Comparison of ENCODE assay signal across 20 mouse cellular contexts in the genomic region with DNA sequence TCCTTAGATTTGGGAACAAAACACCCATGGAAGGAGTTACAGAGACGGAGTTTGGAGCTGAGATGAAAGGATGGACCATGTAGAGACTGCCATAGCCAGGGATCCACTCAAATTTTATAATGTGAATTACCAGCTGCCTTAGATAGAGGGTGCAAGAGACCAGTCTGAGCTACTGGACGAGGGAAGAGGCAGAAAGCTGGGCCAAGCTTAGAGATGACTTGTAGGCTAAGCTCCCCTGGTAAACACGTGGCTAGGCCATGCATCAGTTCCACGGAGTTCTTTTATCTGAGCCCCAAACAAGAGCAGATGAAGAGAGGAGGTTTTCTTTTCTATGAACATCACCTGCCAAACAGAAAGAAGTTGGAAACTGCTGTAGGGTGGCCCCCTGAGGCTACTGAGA. TPM values are rescaled to one million over a fixed set of nuclear protein-coding genes. Genes with fewer than 3 reads are reported as not detected.
A peak's percentile ranks its signal among the peaks of the same experiment; 100 is the strongest.
DNase-seq lines count a peak whose midpoint lies in the region; TF ChIP-seq lines count a peak whose summit lies in the region.
"Had no signal": no experiment of that assay in that cellular context is flagged by ENCODE, and none has a peak within 500 bp of the region (broad histone marks: within the 10 kb centered on the region; RNA-seq: fewer than 3 reads in every experiment).

No protein-coding gene starts in this region.

- peak; percentile 30 for DNase-seq in adrenal gland, adult 2 months
- DNase-seq in adrenal gland, postnatal 10 days, result no peak
- DNase-seq in kidney, adult 2 months, result no peak
- DNase-seq in kidney, adult 18-20 months, result no peak
- peak; percentile 14 for DNase-seq in thymus, postnatal 0 days (ENCODE audit: low spot score)
- no peak for DNase-seq in thymus, adult 2 months
- DNase-seq in skeletal muscle tissue, adult 2 months (ENCODE audit: low read depth, low spot score), result peak; percentile 56
- DNase-seq in left cerebral cortex, postnatal 10 days (ENCODE audit: extremely low spot score in 1 of 2, low spot score in 2 of 2), result no peak
- DNase-seq: cerebellum, adult 8-10 months; cerebellum, postnatal 36 days; gastrocnemius, postnatal 14 days; heart, adult 2 months; liver, postnatal 0 days; right cerebral cortex, adult 18-20 months; right cerebral cortex, postnatal 4 days; thymus, postnatal 36 days had no signal

- no peak overlapping the region for H3K4me3 ChIP-seq in kidney, adult 2 months (ENCODE audit: insufficient read depth, low read depth, low read length)
- H3K4me3 ChIP-seq in thymus, adult 2 months (ENCODE audit: control insufficient read depth, insufficient read depth, low read length), result no peak overlapping the region
- H3K4me3 ChIP-seq: heart, adult 2 months; heart, embryonic 15.5 days; hindbrain, embryonic 15.5 days; kidney, embryonic 15.5 days; limb, embryonic 12.5 days had no signal

- no peaks in the 10 kb centered on the region for H3K4me1 ChIP-seq in kidney, adult 2 months (ENCODE audit: control insufficient read depth, insufficient read depth, low read length)
- no peaks in the 10 kb centered on the region for H3K4me1 ChIP-seq in thymus, adult 2 months (replicated peaks; ENCODE audit: control insufficient read depth, insufficient read depth, low read length)
- H3K4me1 ChIP-seq: heart, embryonic 15.5 days; hindbrain, embryonic 15.5 days; kidney, embryonic 15.5 days had no signal

- TF ChIP-seq CTCF in kidney, adult 2 months (conservative IDR thresholded peaks at IDR 0.05; ENCODE audit: insufficient read depth, insufficient read length, low read depth, low read length), result peak; percentile 16; the same call in 1 of the 2 replicates
- TF ChIP-seq CTCF in thymus, adult 2 months (IDR thresholded peaks at IDR 0.05; ENCODE audit: borderline replicate concordance, control insufficient read depth, extremely low read depth, insufficient read depth, low read length, poor library complexity), result no peak

- no peak for TF ChIP-seq POLR2A in kidney, adult 2 months (IDR thresholded peaks at IDR 0.05; ENCODE audit: low read depth, low read length)
- no peak for TF ChIP-seq POLR2A in thymus, adult 2 months (IDR thresholded peaks at IDR 0.05; ENCODE audit: control insufficient read depth, extremely low read depth, insufficient read depth, low read length, poor library complexity)

- WGBS in kidney, adult 2 months, result 71% methylated on average over 4 of the region's 4 CpGs
- 79% methylated on average over 4 of the region's 4 CpGs for WGBS in thymus, adult 2 months

- intact Hi-C loops in left cerebral cortex, postnatal 10 days (cut with DNase I), result no loop called here

- H3K27ac ChIP-seq in kidney, adult 2 months (ENCODE audit: insufficient read depth, low read depth, low read length), result no peak overlapping the region
- no peak overlapping the region for H3K27ac ChIP-seq in thymus, adult 2 months (ENCODE audit: control insufficient read depth, insufficient read depth, low read length)
- H3K27ac ChIP-seq: heart, adult 2 months; heart, embryonic 15.5 days; hindbrain, embryonic 15.5 days; kidney, embryonic 15.5 days; limb, embryonic 12.5 days had no signal

- no peaks in the 10 kb centered on the region for H3K27me3 ChIP-seq in kidney, adult 2 months (replicated peaks; ENCODE audit: control insufficient read depth, insufficient read depth, low read length)
- H3K27me3 ChIP-seq in thymus, adult 2 months (ENCODE audit: control insufficient read depth, insufficient read depth, low read length), result no peaks in the 10 kb centered on the region
- H3K27me3 ChIP-seq: heart, embryonic 15.5 days; hindbrain, embryonic 15.5 days; kidney, embryonic 15.5 days; limb, embryonic 12.5 days had no signal

- no peaks in the 10 kb centered on the region for H3K36me3 ChIP-seq in kidney, adult 2 months (ENCODE audit: control insufficient read depth, insufficient read depth, low read length)
- H3K36me3 ChIP-seq in thymus, adult 2 months (ENCODE audit: control insufficient read depth, insufficient read depth, low read length), result no peaks in the 10 kb centered on the region
- H3K36me3 ChIP-seq: heart, embryonic 15.5 days; hindbrain, embryonic 15.5 days; kidney, embryonic 15.5 days; limb, embryonic 12.5 days had no signal

RNA-seq across cellular contexts. Expression of a gene that starts 26.9 kb away (rescaled TPM):
- 10 to 100 TPM; 11.7 to 15.3 TPM for total RNA-seq in adrenal gland, adult 2 months (2021)
- 1.4 and 2.7 TPM in 2 replicates for polyA plus RNA-seq in adrenal gland, adult 2 months (2012; rRNA removed)
- total RNA-seq in adrenal gland, postnatal 10 days (2021), result 10 to 100 TPM; 11.4 to 12.6 TPM
- polyA plus RNA-seq in kidney, adult 2 months (2012; rRNA removed), result 7.0 and 8.4 TPM in 2 replicates
- 4.3 and 4.7 TPM in 2 replicates for polyA plus RNA-seq in thymus, postnatal 0 days (2015; fragmentation: Nextera tagmentation; extraction: Ambion mirVana)
- 6.0 and 6.1 TPM in 2 replicates for polyA plus RNA-seq in thymus, adult 2 months (2012; rRNA removed)
- total RNA-seq in left cerebral cortex, postnatal 10 days (2021), result 1 to 10 TPM; 6.9 to 8.1 TPM

Comparison
In these comparisons a context has a peak if more than half of its experiments do, and no peak if none do; other contexts are left out.
1. DNase-seq: peak in adrenal gland, adult 2 months (single experiment), thymus, postnatal 0 days (single experiment) and skeletal muscle tissue, adult 2 months (single experiment); none in adrenal gland, postnatal 10 days (single experiment), kidney, adult 2 months (single experiment), kidney, adult 18-20 months (single experiment), thymus, adult 2 months (single experiment) and left cerebral cortex, postnatal 10 days (0 of 2).